Mouse (Mus musculus) retina, embryonic 14.5 days (tissue): ENCODE data around the gene Mrgprd.
A peak's percentile ranks its signal among the peaks of the same experiment; 100 is the strongest.

Experiments
- DNase-seq: peaks from one replicate; pipeline ENCODE4 v3.0.0-alpha.2; 2015; ENCODE audit warnings: low spot score

Gene Mrgprd

GRCm38 (mm10) chr7:145314785-145315411 lies at the start of gene Mrgprd:
Mrgprd (plus strand) TSS chr7:145314835.
- DNase-seq: no peak

- DNase-seq: no peak
Measured at GRCm38 (mm10) chr7:145266011-145266410, 48.6 kb upstream of the Mrgprd start.

GRCm38 (mm10) chr7:145268890-145269289 lies 45.7 kb upstream of the Mrgprd start:
- no peak for DNase-seq

GRCm38 (mm10) chr7:145270955-145271354 lies 43.7 kb upstream of the Mrgprd start:
- no peak for DNase-seq

GRCm38 (mm10) chr7:145275488-145275887 lies 39.1 kb upstream of the Mrgprd start:
- no peak for DNase-seq

GRCm38 (mm10) chr7:145281396-145281795 lies 33.2 kb upstream of the Mrgprd start:
- DNase-seq: no peak

- no peak for DNase-seq
Measured at GRCm38 (mm10) chr7:145283041-145283440, 31.6 kb upstream of the Mrgprd start.

- peak; percentile 98 for DNase-seq
Measured at GRCm38 (mm10) chr7:145283487-145284187, 31.0 kb upstream of the Mrgprd start, which contains the start of gene Tpcn2. Tpcn2 (minus strand) TSS chr7:145284011.

- no peak for DNase-seq
Measured at GRCm38 (mm10) chr7:145284293-145284692, 30.3 kb upstream of the Mrgprd start.

- DNase-seq: no peak
Measured at GRCm38 (mm10) chr7:145285476-145285875, 29.2 kb upstream of the Mrgprd start.

GRCm38 (mm10) chr7:145287410-145287809 lies 27.2 kb upstream of the Mrgprd start:
- no peak for DNase-seq

- peak; percentile 62 for DNase-seq
Measured at GRCm38 (mm10) chr7:145289302-145289701, 25.3 kb upstream of the Mrgprd start.

GRCm38 (mm10) chr7:145291847-145292246 lies 22.8 kb upstream of the Mrgprd start:
- DNase-seq: no peak

GRCm38 (mm10) chr7:145292726-145293125 lies 21.9 kb upstream of the Mrgprd start:
- DNase-seq: no peak

- DNase-seq: peak; percentile 64
Measured at GRCm38 (mm10) chr7:145293859-145294258, 20.8 kb upstream of the Mrgprd start.

- no peak for DNase-seq
Measured at GRCm38 (mm10) chr7:145298666-145299490, 15.8 kb upstream of the Mrgprd start.

- DNase-seq: no peak
Measured at GRCm38 (mm10) chr7:145299562-145300320, 14.9 kb upstream of the Mrgprd start.

GRCm38 (mm10) chr7:145300321-145301007 lies 14.2 kb upstream of the Mrgprd start, which contains the start of gene Mrgprf:
Mrgprf (plus strand) TSS chr7:145300828.
- no peak for DNase-seq

- no peak for DNase-seq
Measured at GRCm38 (mm10) chr7:145301008-145301340, 13.7 kb upstream of the Mrgprd start.

GRCm38 (mm10) chr7:145301341-145302005 lies 13.2 kb upstream of the Mrgprd start:
- no peak for DNase-seq
